Mouse (Mus musculus): ENCODE results near the gene Isoc2a.
A peak's percentile ranks its signal among the peaks of the same experiment; 100 is the strongest.

Isoc2a gene

DNA sequence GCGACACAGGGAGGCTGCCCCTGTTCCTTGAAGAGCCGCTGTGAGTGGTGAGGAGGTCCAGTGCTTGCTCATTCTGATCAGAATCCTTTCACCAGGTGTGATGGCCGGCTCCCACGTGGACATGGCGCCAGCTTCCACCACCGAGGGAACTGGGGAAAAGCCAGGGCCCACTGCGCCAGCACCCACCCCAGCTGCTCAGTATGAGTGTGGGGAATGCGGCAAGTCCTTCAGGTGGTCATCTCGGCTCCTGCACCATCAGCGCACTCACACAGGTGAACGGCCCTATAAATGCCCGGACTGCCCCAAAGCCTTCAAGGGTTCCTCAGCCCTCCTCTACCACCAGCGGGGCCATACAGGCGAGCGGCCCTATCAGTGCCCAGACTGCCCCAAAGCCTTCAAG, 41.7 kb downstream of the Isoc2a start:
- DNase-seq (ENCODE audit: low read depth): no peak

DNA sequence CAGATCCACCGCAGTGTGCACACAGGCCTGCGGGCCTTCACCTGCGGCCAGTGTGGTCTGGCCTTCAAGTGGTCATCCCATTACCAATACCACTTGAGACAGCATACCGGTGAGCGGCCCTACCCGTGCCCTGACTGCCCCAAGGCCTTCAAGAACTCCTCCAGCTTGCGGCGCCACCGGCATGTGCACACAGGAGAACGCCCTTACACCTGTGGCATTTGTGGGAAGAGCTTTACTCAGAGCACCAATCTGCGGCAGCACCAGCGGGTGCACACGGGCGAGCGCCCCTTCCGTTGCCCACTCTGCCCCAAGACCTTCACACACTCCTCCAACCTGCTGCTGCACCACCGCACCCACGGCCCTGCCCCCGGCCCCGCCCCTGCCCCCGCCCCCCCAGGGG, 42.1 kb downstream of the Isoc2a start:
- no peak for DNase-seq (ENCODE audit: low read depth)

DNA sequence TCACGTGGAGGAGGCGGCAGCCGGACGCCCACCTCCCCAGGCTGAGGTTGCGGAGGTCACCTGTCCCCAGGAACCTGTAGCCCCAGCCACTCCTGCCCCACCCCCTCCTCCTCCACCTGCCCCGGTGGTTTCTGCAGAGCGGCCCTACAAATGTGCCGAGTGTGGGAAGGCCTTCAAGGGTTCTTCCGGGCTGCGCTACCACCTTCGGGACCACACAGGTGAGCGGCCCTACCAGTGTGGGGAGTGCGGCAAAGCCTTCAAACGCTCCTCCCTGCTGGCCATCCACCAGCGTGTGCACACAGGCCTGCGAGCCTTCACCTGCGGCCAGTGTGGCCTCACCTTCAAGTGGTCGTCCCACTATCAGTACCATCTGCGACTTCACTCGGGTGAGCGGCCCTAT, 43.0 kb downstream of the Isoc2a start:
- no peak for DNase-seq (ENCODE audit: low read depth)

DNA sequence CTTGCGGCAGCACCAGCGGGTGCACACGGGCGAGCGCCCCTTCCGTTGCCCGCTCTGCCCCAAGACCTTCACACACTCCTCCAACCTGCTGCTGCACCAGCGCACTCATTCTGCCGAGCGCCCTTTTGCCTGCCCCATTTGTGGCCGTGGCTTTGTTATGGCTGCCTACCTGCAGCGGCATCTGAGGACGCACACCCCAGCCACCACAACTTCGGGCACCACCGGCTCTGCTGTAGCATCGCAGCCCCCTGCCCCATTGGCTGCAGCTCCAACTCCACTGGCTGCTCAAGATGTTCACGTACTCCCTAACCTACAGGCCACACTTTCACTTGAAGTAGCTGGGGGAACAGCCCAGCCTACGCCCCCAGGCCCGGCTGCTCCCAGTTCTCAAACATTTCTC, 43.5 kb downstream of the Isoc2a start:
- no peak for DNase-seq (ENCODE audit: low read depth)

DNA sequence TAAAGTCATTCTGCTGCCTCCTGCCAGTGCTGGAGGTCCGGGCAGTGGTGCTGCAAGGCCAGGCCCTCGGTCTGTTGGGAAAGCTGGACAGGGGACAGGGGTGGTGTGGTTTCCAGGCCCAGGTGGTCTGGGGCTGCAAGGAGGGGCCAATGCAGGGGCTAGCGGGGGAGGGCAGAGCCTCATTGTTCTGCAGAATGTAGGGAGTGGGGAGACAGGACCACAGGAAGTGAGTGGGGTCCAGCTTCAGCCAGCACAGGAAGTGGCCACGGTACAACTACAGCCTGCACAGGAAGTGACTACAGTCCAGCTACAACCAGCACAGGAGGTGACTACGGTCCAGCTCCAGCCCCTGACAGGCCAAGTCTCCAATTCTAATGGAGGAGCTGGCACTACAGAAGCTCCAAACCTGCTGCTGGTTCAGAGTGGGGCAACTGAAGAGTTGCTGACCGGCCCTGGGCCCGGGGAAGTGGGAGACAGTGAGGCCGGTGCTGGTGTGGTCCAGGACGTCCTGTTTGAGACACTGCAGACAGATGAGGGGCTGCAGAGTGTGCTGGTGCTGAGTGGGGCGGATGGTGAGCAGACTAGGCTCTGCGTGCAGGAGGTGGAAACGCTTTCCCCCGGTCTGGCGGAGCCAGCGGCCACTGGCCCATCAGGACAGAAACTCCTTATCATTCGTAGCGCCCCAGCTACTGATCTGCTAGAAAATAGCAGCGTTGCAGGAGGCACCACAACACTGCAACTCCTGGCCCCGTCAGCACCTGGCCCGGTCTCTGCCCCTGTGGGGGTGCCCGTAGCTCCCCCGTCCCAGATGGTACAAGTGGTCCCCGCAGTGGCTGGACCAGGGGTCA, 44.2 kb downstream of the Isoc2a start:
- DNase-seq (ENCODE audit: low read depth): no peak

DNA sequence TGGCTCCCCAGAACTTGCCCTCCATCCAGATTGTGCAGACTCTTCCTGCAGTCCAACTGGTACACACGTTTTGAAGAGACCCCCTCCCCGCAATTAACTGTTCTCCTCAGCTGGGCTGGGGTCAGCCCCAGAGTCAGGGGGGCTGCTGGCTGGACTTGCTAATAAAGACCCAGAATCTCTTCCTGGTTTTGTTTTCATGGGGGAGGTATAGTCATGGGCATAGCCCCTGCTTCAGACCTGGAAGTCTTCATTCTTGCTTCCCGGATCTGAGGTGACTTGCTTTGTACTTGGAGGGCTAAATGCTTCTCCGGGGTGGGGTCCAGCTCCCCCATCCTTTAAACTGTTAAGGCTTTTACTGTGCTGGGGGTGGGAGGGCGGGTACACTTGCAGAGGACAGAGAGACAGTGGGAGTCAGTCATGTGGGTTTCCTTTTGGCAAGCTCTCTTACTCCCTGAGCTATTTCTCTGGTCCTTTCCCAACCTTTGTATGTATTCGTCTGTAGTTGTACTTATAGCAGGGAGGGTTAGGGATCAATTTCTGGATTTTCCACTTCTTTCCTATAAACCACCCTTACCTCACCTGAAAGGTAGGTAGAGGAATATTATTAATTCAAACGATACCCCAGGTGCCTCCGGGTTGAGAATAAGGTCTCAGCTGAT, 45.0 kb downstream of the Isoc2a start, which contains the start of gene Nat14:
Nat14 (plus strand) TSS at position 205 of the 659 bp plus-strand sequence.
- DNase-seq (ENCODE audit: low read depth): no peak

DNA sequence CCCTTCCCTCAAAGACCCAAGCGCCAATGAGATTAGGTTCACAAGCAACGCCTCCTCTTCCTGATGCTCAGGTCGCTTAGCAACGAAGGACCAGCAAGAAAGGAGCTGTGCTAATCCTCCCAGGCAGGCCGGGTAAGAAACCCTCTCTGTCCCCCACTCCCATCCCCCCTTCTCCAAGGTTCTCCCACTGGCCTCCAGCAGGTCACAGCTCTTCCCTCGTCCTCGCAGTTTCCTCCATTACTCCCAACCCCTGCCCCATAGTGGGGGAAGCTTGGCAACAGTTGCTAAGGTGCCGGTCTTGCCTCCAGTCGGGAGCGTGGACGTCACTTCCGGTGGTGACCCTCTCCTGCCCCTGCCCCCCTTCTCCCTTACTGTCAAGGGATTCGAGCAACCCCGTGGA, 45.6 kb downstream of the Isoc2a start:
- peak; percentile 73 for DNase-seq (ENCODE audit: low read depth)

DNA sequence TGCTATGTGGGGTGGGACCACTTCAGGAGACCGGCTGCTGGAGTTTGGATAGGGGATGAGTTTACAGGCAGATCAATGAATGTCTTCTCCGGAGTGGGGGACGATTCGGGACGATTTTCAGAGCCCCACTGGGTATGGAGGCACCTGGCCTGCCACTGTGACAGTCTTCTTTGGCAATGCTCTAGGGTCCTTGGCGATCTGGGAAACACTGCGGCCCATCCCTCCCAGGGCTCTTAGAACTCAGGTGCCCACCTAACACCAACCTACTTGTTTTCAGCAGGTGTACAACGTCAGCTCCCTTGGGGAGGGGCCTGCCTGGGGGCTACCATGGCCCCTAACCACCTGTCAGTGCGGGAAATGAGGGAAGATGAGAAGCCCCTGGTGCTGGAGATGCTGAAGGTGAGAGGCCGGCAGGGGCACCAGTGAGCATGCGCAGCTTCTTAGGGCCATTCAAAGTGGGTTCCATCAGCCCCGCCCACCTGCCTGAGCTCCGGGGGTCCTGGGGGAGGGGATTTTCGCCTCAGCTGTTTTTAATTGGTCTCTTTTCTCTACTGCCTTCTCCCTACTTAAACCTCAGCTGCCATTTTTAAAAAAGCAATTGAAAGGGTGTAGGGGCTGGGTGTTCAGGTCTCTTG, 46.1 kb downstream of the Isoc2a start:
- DNase-seq (ENCODE audit: low read depth): peak; percentile 47

DNA sequence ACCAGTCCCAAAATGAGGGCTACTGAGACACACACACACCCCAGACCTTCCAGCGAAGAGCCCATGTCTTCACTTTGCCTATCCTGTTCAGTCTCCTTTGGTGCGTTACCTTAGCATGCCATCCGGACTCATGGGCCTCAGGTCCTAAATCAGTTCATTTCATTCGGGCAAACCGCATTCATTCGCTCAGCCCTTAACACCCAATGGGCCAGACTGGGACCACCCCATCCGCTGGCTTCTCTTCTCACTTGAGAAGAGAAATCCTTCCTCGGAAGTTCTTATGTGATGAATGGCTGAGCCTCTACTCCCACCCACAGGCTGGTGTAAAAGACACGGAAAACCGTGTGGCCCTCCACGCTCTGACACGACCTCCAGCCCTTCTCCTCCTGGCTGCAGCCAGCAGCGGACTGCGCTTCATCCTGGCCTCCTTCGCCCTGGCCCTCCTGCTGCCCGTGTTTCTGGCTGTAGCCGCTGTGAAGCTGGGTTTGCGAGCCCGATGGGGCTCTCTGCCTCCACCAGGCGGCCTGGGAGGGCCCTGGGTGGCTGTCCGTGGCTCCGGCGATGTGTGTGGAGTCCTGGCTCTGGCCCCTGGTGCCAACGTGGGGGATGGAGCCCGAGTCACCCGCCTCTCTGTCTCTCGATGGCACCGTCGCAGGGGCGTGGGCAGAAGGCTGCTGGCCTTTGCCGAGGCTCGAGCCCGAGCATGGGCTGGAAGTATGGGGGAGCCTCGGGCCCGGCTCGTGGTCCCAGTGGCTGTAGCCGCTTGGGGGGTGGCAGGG, 46.8 kb downstream of the Isoc2a start:
- DNase-seq (ENCODE audit: low read depth): peak; percentile 35

DNA sequence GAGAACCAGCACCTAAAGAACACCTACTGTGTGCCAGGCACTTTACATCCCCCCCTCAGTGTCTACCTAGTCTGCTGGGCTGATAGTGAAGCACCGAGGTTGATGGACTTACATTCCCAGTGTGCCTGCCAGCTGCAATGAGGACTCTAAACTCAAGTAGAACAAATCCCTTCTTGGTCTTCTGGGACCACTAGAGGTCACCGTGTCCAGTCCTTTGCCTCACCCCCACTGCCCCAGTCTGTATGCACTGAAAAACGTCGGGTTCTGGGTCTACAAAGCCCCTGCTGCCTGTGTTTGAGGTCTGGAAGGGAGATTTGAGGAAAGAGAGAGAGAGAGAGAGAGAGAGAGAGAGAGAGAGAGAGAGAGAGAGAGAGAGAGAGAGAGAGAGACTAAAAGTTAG, 47.5 kb downstream of the Isoc2a start:
- DNase-seq (ENCODE audit: low read depth): no peak

DNA sequence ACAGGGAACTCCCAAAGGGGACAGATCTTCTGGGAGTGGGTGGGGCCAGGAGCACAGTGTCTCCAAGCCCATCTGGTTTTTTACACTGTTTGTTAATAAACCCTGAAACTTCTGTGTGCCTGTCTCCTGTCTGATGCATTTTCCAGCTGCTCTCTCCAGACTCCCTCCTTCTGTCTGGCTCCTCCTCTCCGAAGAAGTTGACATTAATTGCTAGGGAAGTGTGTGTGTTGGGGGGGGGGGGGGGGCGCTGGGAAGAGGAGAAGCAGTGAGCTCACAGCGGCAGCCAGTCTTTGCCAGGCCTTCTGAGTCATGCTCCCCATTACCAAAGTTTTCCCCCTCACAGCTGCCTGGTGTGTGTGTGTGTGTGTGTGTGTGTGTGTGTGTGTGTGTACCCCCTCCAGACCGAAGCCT, 47.9 kb downstream of the Isoc2a start:
- no peak for DNase-seq (ENCODE audit: low read depth)

DNA sequence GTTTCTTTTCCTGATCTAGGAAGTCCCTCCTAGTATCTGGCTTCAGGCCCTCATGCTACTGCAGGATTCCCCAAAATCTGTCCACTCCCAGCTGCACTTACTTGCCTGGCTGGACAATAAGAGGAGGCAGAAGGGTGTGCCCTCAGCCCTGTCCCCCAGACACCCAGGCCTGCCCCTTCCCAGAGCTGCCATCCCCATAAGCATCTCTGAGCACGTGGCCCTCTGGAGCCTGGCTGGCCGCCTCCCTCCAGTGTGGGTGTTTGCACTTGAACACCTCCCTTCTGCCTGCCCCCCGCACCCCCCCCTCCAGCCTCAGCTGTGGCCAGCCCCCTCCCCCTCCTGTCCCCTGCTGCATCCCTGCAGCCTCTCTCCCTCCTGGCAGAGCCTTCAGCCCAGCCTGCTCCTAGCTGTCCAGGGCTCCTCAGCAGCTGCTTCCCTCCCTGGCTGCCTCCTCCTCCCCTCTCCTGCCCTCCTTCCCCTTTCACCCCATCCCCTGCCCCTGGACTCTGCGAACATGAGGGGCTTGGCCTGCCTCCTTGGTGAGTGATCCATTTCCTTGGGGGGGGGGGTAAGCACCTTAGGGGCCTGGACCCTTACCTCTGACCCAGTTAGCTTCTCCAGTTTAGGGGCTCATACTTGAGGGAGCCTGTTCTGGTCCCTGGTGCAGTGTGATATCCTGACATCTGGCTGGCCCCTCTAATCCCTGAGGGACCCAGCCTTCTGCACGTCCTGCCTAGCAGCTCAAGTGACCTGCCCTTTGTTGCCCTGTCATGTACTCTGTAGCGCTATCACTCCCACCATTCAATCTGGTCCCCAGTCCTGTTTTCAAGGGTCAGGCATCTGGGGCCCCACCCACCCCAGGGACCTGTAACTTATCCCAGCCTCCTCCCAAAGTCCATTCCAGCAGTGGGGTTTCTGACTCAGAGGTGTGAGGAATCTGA, 48.8 kb downstream of the Isoc2a start, which contains the start of gene Ssc5d:
Ssc5d (plus strand) TSS at position 345 of the 941 bp plus-strand sequence.
- no peak for DNase-seq (ENCODE audit: low read depth)

DNA sequence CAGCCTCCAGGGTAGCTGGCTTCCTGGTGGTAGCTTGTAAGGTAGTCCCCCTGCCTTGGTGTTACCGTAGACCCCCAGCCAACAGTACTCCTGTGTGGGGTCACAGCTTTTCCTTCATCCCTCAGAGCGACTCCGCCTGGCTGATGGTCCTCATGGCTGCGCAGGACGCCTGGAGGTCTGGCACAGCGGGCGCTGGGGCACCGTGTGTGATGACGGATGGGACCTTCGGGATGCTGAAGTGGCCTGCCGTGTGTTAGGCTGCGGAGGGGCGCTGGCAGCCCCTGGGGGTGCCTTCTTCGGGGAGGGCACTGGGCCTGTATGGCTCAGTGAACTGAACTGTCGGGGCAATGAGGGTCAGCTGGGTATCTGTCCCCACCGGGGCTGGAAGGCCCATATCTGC, 49.9 kb downstream of the Isoc2a start:
- no peak for DNase-seq (ENCODE audit: low read depth)

DNA sequence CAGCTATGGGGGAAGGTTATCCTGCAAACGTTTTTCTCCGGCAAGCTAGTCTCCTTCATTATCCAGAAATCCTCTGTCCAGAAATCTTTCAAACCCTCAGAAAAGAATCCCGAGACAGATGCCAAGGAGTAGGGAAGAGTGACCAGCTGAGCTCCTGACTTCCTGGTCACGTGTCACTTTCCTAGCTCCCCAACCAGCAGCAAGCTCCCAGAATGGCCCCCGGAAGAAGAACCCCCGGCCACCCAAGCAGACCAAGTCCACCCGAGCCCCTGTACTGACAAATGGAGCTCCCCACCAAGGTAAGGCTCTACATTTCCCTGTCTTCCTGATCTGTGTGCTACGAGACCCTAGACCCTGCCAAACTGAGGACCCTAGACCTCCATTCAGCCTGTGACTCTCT, 50.8 kb downstream of the Isoc2a start:
- DNase-seq (ENCODE audit: low read depth): no peak

DNA sequence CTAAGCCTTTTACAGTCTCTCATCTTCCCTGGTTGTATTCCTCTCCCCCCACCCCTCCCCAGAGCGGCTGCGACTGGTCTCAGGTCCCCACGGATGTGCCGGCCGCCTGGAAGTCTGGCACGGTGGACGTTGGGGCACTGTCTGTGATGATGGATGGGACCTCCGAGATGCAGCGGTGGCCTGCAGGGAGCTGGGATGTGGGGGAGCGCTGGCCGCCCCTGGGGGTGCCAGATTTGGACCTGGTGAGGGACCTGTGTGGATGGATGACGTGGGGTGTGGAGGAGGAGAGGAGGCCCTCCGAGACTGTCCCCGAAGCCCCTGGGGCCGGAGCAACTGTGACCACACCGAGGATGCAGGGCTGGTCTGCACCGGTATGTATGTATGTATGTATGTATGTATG, 51.4 kb downstream of the Isoc2a start:
- DNase-seq (ENCODE audit: low read depth): no peak

DNA sequence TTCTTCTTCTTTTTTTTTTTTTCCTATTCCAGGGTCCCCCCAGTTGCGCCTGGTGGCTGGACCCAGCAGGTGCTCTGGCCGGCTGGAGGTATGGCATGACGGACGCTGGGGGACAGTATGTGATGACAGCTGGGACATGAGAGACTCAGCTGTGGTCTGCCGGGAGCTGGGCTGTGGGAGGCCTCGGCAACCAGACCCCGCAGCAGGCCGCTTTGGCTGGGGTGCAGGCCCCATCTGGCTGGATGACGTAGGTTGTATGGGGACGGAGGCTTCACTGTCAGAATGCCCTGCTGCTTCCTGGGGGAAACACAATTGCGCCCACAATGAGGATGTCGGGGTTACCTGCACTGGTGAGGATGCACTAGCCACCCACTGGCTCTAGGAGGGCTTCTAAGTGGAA, 56.1 kb downstream of the Isoc2a start:
- no peak for DNase-seq (ENCODE audit: low read depth)

DNA sequence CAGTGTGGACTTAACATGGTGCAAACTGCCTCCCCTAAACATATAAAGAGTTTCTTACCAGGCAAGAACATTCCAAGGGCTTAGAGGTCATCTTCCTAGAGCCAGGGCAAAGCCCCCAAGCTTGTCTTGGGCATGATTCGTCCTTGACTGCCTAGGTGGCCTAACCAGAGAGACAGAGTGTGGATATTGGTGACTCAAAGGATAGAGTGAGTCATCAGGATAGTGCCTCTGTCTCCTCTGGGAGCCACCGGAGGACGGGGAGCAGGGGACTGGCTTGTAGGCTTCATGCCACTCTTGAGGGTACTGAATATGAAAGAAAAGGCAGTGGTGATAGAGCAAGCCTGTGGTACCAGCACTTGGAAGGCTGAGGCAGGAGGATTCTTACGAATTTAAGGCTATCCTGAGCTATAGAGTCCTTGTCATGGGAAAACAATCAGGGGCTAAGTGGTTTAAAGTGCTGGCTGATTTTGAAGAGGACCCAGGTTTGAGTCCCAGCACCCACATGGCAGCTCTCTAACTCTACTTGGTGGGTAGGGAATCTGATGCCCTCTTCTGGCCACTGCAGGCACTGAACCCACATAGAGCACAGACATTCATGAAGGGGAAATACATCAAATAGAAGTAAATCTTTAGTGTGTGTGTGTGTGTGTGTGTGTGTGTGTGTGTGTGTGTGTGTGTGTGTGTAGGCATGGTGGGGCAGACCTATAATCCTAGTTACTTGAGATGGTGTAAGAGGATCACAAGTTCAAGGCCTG, 57.4 kb downstream of the Isoc2a start:
- no peak for DNase-seq (ENCODE audit: low read depth)

DNA sequence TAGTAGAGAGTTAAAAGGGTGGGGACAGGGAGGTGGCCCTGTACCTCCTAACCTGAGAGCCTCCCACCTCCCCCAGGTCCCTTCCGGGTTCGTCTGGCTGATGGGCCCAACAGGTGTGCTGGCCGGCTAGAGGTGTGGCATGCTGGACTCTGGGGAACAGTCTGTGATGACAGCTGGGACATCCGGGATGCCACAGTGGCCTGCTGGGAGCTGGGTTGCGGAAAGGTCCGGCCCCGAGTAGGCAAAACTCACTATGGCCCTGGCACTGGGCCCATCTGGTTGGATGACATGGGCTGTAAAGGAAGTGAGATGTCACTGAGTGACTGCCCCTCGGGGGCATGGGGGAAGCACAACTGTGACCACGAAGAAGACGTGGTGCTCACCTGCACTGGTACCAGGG, 59.9 kb downstream of the Isoc2a start:
- no peak for DNase-seq (ENCODE audit: low read depth)

DNA sequence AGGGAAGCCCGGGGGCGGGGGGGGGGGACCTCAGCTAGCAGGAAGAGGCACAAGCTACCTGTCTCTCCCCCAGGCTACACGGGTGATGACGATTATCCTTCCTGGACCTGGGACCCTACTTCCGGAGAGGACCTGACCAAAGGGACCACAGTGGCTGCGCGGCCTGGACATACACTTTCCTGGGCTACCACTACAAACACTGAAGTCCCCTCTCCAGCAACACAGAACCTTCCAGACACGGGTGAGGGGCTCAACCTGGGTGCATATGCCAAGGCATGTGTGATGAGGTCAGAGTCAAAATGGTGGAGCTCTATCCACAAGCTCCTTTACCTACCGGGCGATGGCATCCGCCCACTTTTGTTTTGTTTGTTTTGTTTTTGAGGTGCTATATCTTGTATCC, 60.4 kb downstream of the Isoc2a start:
- DNase-seq (ENCODE audit: low read depth): no peak

DNA sequence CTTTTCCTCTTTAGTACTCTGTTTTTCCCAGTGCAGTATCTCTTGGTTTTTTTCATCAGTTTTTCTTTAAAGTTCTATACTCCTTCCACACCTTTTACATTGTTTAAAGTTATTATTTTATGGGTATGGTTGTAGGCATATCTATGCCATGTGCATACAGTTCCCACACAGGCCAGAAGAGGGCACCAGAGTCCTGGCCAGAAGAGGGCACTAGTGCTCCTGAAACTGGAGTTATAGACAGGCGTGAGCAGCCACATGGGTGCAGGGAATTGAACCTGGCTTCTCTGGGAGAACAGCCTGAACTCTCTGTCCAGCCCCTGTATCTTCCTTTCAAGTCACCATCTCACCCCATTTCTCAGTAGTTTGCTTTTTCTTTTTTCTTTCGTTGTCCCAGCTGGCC, 61.5 kb downstream of the Isoc2a start:
- DNase-seq (ENCODE audit: low read depth): peak; percentile 84
